Mouse (Mus musculus): ENCODE results near the gene Entpd8.

Gene Entpd8

DNA sequence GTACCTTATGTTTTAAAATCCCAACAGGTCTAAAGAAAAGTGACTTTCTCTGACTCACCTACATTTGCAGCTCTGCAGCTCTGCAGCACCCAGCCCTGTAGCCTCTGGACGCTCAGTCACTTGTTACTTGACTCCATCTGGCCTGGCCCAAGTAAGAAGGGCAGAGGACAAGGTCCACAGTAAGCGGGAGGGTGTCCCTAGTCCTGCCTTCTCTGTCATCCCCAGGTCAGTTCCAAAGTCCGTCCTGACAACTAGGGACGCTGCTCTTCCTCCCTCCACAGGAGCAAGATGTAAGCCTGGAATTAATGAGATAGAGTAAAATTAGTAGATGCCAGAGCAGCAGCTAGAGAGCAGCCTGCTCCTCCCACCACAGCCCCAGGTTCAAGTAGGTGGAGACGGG, at the start of gene Entpd8:
Gene Entpd8, plus strand, starts transcription at position 229 of the 400 bp plus-strand sequence.
- in situ Hi-C loops (cut with MboI, MseI): no loop called here

DNA sequence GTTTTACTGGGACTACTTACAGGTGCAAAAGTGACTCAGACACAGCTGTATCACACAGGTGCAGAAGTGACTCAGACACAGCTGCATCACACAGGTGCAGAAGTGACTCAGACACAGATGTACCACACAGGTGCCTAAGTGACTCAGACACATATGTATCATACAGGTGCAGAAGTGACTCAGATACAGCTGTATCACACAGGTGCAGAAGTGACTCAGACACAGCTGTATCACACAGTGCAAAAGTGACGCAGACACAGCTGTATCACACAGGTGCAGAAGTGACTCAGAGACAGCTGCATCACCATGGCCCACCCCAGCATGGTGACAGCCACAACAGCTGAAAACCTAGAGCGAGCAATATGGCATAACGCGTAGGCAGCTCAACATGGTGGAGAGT, 45.1 kb upstream of the Entpd8 start:
- in situ Hi-C loops (cut with MboI, MseI): no loop called here

DNA sequence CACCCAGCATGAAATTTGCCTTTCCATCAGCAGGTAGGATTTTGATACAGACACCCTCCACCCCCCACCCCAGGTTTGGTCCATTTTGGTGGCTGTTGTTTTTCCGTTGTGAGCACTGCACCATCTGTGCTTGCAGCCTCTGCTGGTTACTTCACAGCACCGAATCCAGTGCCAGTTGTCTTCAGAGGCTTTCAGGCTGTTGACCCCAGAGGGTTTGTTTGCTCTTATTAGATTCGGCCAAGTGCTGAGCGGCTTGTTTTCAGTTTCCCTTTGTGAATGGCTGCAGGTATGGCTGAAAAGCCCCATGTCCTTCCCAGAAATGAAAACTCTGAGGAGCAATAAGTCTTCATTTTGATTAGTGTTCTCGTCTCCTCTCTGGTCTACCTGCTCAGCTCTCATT, 40.0 kb upstream of the Entpd8 start:
- in situ Hi-C loops (cut with MboI, MseI): no loop called here

DNA sequence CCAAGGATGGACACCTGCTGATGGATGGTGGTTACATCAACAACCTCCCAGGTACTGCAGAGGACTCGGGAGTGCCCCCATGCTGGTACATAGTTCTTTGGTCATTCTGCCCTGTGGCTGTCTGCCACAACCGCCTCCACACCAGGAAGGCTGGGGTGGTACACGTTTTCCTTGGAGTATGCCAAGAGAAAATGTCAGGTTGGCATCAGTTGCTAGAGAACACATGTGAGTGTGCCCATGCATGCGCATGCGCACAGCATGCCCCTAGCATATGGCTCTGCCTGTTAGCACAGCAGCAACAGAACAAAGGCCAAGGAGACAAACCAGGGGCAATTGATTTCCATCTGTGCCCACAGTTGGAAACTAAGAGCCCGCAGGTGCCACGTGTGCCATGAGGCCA, 29.2 kb upstream of the Entpd8 start:
- in situ Hi-C loops (cut with MboI, MseI): no loop called here

DNA sequence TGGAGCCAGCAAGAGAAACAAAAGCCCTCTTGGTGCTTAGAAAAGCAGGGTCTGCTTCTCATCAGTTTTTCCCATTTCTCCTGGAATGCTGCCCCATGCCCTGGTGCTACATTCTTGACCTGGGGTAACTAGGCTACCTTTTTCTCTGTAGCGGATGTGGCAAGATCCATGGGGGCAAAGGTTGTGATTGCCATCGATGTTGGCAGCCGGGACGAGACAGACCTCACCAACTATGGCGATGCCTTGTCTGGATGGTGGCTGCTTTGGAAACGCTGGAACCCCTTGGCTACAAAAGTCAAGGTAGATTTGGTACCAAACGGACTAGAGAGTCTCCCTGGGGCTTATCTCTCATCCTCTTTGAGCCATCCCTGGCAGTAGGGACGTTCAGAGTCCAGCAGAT, 28.7 kb upstream of the Entpd8 start:
- in situ Hi-C loops (cut with MboI, MseI): no loop called here

DNA sequence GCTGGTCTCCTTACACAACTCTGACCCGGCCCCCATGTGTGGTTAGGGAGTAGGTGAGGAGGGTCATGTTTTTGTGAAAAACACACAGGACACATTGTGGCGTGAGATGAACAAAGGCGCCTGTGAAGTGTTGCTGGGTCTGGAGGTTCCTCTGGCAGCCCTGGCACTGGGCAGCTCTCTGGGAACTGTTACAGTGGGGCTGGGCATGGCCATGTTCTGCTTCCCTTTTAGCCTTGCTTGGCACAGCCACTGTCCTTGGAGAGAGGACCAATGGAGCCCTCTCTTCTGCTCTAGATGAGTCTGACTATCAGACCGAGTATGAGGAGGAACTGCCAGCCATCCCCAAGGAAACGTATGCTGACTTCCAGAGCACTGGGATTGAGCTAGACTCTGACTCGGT, 27.0 kb upstream of the Entpd8 start:
- in situ Hi-C loops (cut with MboI, MseI): no loop called here

DNA sequence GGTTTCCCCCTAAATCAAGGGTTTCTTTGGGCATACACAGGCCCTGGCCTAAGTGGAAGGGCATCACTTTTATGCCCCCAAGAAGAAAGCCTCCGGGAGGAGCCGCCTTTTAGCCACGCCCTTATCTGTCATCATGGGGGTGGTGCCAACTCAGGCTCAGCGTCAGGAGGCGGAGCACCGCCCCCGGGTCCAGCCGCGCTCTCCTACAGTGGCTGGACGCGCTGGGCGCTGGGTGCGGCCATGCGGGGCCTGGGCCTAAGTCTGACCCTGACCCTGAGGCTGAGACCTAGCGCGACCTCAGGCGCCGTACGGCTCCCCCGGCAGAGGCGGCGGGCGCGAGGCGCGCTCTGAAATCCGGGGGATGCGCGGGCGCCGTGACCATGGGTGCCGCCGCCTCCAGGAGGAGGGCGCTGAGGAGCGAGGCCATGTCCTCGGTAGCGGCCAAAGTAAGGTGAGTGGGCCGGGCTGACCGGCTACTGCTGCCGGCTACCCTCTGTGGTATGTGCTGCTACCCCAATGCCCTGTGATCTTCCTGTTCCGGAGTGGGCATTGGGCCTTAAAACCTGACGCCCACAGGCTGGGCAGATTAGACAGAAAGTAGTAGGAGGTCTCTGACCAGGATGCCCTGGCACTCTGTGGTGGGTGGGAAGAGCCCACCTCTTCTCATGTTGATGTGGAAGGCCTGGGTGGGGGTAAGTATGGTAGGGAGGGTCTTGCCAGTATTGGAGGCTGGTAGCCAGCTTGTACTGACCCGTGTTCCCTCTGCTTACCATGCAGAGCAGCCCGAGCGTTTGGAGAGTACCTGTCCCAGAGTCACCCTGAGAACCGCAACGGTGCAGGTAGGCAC, 25.7 kb upstream of the Entpd8 start, which contains the start of gene Nsmf:
Gene Nsmf, plus strand, starts transcription at position 135 of the 847 bp plus-strand sequence.
- in situ Hi-C loops (cut with MboI, MseI): no loop called here

DNA sequence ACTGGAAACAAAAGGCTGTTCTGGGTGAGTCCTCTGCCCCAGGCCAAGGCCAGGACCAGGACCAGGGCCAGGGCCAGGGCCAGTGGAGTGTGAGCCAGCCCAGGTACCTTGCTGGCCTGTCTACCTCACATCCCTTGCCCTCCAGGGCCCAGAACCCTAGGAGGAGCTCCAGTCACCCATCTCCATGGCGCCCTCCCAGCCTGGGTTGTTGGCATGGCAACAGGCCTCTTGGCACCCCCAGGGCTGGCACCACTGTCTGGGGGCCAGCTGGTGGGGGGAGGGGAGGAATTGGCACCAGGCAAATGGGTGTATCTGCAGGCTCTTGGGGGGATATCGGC, 25.1 kb upstream of the Entpd8 start:
- in situ Hi-C loops (cut with MboI, MseI): no loop called here

DNA sequence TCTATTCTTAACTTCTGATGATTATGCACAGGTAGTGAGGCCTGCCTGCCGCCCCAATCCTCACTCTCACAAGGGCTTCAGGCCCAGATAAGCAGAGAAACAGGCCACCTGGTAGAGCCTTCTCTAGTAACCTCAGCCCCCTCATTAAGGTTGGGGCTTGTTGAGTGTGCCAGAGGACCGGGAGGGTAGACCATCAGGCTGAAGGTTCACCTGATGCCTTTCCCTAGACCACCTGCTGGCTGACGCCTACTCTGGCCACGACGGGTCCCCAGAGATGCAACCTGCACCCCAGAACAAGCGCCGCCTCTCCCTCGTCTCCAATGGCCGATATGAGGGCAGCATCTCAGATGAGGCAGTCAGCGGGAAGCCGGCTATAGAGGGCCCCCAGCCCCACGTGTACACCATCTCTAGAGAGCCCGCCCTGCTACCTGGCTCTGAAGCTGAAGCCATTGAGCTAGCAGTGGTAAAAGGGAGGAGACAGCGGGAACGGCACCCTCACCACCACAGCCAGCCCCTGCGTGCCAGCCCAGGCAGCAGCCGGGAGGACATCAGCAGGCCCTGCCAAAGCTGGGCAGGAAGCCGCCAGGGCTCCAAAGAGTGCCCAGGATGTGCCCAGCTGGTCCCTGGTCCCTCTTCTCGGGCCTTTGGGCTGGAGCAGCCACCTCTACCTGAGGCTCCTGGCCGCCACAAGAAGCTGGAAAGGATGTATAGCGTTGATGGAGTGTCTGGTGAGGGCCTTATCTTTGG, 24.5 kb upstream of the Entpd8 start:
- in situ Hi-C loops (cut with MboI, MseI): no loop called here

DNA sequence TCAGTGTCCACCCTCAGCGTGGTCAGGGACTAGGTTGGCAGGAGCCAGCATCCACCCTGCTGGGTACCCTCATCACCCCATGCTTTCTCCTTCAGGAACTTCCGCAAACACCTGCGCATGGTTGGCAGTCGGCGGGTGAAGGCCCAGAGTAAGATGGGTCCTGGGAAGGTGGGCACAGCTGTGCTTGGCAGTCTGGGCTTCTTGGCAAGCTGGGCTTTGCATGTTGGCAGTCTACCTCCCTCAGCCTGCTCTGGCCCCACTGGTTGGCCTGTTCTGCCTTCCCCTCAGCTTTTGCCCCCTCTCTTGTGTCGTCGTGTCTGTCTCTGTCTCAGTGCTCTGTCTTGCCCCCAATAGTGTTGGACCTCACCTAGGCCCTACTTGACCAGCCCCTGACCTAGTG, 21.2 kb upstream of the Entpd8 start:
- in situ Hi-C loops (cut with MboI, MseI): no loop called here

DNA sequence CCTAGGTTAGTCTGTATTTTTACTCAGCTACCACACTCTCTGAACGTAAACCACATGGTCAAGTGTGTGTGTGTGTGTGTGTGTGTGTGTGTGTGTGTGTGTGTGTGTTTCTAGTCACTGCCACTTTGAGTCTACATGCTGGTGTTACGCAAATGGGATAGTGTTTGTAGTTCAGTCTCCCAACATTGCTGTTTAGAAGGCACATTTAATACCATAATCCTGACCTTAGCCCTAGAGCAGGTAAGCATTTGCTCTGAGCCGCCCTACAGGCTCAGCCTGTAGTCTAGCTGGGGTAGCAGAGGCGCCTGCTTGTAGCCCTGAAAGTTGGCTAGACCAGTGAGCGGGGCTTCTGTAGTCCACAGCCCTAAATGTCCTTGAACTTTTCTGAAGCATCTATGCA, 16.6 kb upstream of the Entpd8 start:
- in situ Hi-C loops (cut with MboI, MseI): no loop called here

DNA sequence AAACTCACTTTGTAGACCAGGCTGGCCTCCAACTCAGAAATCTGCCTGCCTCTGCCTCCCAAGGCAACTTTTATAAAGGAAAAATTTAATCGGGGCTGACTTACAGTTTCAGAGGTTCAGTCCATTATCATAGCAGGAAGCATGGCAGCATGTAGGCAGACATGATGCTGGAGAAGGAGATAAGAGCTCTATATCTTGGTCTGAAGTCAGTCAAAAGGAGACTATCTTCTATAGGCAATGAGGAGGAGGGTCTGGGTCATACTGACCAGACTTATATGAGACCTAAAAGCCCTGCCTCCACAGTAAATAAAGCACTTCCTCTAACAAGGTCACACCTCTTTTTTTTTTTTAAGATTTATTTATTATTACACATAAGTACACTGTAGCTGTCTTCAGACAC, 15.8 kb upstream of the Entpd8 start:
- in situ Hi-C loops (cut with MboI, MseI): no loop called here

DNA sequence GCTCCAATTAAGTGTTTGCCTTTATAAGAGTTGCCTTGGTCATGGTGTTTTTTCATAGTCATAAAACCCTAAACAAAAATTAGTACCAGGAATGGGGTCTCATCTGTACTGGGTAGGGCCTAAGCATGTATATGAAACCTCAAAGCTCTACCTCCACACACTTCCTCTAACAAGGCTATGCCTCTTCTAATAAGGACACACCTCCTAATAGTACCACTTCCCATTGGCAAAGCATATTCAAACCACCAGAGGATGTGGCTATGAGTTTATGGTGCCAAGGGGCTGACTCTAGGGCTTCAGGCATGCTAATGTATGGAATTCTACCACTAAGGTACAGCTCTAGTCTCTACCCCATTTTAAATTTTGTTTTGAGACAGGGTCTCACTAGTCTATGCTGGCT, 14.6 kb upstream of the Entpd8 start:
- in situ Hi-C loops (cut with MboI, MseI): no loop called here

DNA sequence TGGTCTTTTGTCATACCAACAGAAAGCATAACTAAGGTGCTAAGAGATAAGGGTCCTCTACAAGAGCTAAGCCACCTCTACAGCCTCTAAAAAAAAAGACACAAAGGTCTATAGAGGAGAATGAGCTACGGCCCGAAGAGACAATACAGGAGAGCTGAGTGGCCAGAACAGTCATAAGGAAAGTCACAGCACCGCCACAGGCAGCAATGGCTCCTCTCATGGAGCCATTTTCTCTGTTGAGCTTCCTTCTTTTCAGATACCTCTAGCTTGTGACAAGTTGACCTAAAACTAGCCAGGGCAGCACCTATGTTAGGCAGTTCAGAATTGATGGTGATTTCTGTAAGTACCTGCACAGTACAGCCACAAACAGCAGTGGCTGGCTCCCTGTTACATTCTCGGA, 13.6 kb upstream of the Entpd8 start:
- in situ Hi-C loops (cut with MboI, MseI): no loop called here

DNA sequence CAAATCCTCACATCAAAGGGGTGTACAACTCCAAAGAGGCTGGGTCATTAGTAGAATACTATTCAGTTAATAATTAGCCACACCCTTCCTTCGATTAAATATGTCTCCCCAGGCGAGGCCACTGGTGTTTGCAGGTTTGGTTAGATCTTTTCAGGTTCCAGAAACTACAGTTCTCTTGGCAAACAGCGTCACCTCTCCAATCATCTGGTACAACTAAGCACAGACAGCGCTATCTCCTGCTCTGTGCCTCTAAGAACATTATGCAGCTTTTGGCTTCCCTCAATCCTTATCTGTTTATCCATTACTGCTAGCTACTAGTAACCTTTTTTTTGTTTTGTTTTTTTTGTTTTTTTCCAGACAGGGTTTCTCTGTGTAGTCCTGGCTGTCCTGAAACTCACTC, 10.6 kb upstream of the Entpd8 start:
- in situ Hi-C loops (cut with MboI, MseI): no loop called here

DNA sequence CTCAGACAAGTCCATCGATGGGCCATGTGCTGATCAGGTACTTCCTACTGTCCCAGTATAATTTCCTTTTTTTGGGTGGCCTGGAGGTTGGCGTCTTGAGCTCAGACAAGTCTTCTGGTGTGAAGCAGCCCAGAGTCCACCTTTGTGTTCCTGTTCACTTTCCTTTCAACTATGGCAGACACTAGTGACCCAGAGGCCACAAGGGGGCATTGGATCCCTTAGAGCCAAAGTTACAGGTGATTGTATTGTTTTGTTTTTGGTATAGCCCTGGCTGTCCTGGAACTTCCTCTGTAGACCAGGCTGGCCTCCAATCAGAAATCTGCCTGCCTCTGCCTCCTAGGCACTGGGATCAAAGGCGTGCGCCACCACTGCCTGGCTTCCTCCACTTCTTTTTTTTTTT, 7.7 kb upstream of the Entpd8 start:
- in situ Hi-C loops (cut with MboI, MseI): no loop called here

DNA sequence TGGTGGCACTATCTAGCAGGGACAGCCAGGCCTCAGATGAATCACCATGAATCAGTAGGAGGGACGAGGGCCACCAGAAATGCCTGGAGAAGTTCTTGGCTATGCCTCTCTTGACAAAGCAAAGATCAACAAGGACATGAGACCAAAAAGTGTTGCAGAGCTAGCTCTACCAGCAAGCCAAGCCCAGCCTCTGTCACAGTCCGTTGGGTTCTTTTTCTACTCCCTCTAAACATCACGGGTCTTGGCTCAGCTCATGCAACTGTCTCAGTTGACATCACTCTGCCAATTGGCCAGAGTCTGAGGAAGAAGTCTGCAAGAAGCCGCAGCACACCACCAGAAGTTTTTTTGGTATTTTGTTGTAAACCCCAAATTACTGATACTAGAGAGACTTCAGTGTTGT, 4.6 kb upstream of the Entpd8 start:
- in situ Hi-C loops (cut with MboI, MseI): no loop called here

DNA sequence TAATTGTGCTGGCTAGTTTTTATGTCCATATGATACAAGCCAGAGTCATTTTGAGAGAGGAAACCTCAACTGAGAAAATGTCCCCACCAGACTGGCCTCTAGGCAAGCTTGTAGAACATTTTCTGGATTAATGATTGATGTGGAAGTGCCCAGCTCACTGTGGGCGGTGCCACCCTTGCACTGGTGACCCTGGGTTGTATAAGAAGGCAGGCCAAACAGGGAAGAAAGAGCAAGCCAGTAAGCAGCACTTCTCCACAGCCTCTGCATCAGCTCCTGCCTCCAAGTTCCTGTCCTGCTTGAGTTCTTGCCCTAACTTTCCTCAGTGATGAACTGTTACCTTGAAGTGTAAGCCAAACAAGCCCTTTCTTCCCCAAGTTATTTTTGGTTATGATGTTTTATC, 1.1 kb upstream of the Entpd8 start:
- in situ Hi-C loops (cut with MboI, MseI): no loop called here

DNA sequence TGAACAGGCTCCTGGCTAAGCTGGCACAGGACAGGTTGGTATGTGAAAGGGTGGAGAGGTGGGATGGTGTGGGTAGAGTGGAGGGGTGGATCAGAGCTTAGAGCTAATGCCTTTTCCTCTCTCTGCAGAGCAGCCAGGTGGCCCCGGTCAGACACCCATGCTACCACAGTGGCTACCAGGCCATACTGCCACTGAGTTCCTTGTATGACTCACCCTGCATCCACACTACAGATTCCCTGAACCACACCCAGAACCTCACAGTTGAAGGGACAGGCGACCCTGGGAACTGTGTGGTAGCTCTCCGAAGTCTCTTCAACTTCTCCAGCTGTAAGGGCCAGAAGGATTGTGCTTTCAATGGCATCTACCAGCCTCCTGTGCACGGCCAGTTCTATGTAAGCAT, 3.6 kb downstream of the Entpd8 start:
- in situ Hi-C loops (cut with MboI, MseI): no loop called here

DNA sequence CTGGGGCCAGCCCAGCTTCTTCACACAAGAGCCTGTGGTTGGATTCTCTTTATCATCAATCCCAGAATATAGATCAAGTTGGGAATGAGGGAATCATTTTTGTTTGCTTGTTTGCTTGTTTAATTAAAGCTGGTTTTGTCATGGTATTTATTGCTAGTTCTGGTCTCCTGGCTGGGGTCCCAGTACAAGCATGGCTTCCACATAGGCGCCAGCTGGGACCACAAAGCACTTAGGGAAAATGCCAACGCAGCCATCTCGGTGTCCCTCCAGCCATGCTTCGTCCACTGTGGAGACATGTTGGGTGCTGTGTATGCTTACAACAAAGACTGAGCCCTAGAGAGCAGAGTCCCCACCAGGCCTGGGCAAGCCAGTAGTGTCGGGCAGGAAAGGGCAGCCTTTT, 5.5 kb downstream of the Entpd8 start:
- in situ Hi-C loops (cut with MboI, MseI): no loop called here

DNA sequence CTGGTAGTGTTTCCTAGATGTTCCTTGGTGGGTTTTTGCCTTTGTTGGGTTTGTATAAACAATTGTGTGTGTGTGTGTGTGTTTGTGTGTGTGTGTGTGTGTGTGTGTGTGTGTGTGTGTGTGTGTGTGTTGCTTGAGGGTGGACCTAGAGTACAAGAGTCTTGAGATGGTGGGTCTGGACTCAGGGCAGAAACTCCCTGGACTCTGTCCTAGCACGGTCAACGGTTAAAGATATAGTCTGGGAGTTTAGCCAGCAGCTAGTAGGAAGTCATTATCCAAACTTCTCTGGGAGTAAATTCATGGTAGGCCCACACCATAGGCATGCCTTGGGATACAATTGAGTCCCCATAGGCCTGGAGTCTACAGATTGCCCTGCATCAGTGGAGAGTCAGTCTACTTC, 7.7 kb downstream of the Entpd8 start:
- in situ Hi-C loops (cut with MboI, MseI): no loop called here

DNA sequence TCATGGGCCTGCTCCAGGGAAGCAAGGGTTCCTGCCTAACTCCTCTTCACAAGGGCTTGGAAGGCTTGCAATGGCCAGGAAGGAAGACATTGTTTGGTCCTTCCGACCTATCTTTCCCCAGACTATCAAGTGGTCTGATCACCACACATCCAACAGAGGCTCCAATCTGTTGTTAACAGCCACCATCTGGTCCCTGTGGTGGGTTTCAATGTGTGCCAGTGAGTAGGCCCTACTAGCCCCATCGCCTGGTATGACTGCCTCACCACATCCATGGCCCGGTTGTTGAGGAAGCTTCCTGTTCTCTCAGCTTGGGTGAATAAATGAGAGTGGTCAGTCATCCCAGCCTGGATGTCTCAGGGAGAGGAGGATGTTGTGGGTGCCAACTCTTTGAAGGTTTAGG, 8.5 kb downstream of the Entpd8 start:
- in situ Hi-C loops (cut with MboI, MseI): no loop called here

DNA sequence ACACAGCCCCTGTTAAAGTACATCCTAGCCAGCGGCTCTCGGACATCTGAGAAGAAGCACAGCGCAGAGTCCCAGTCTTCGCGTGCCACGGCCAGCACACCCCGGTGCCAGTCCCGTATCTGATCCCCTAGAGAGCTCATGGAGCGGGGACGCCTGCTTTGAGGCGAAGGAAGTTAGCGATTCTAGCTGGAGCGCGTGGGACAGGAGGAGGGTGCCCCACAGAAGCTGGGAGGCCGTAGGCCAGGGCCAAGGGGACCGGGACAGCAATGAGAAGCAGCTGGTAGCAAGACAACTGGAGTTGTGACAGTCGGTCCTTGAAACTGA, 14.6 kb downstream of the Entpd8 start:
- in situ Hi-C loops (cut with MboI, MseI): no loop called here
